Mouse (Mus musculus) liver, adult 2 months (tissue): ENCODE measurements at regions not wholly inside any gene's neighbourhood (a gene's known extent, or its start where the extent isn't known, plus 50 kb on each side); places are given as distances from the start of the nearest gene placed in this dataset.

Source experiments
- CTCF ChIP-seq: fragments of 200-500 bp; IDR thresholded peaks from 2 replicates; pipeline ENCODE4 v1.5.1; 2011; ENCODE audit warnings: low read depth, low read length, control low read depth
- POLR2A ChIP-seq: fragments of 200-500 bp; IDR thresholded peaks from 2 replicates; pipeline ENCODE4 v1.6.1; 2011; ENCODE audit warnings: low read length, control low read depth; ENCODE audit not compliant: insufficient read depth; ENCODE audit errors: extremely low read depth

GRCm38 (mm10) chr3:134612298-134612616 is 216.6 kb upstream of the Tacr3 start:
- TF ChIP-seq CTCF (no peak), POLR2A (no peak)
